Mouse (Mus musculus): Measurements from ENCODE around the gene Kifc3. TPM values are rescaled to one million over a fixed set of nuclear protein-coding genes. Genes with fewer than 3 reads are reported as not detected.

Kifc3 gene
- total and polyA plus RNA-seq, 2 experiments from 2014 or later: 20.6 to 59.0 TPM

DNA sequence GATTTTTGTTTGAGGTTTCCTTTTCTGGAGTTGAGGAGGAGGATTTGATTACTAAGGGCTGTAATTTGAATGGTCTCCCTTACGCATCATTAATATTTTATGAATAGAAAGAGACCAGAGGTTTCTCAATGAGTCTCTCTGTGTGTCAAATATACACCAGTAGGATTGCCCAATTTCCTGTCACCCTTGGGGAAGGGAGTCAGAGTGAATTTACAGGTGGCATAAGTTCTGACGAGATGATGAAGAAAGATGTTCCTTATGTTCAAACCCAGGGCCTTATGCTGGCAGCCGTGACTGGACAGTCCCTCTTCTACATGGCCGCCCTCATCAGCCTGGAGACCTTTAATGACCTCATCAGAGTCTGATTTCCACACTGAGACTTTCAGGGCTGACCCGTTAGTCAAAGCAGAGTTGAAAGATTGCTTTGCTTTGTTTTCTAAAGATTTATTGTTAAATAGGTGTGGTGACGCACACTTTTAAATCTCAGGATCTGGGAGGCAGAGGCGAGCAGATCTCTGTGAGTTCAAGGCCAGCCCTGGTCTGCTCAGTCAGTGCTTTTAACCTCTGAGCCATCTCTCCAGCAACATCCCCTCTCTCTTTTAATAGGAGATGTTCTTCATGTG is 16.6 kb downstream of the Kifc3 start:
- Histone ChIP-seq H3K9me3 (replicated peaks; ENCODE audit: control insufficient read depth, low read length) (no peaks in the 10 kb centered on the region), H3K36me3 (replicated peaks; ENCODE audit: control insufficient read depth, insufficient read depth, low read length) (no peaks in the 10 kb centered on the region), H3K27me3 (ENCODE audit: control insufficient read depth, insufficient read depth, low read length) (no peaks in the 10 kb centered on the region), H3K9ac (replicated peaks; ENCODE audit: low read depth, low read length) (no peak overlapping the region), H3K4me3 (ENCODE audit: low read depth, low read length) (no peak overlapping the region), H3K4me2 (ENCODE audit: low read depth, low read length) (no peak overlapping the region), H3K4me1 (ENCODE audit: control insufficient read depth, insufficient read depth) (no peaks in the 10 kb centered on the region), H3K27ac (ENCODE audit: low read depth) (no peak overlapping the region)
- ATAC-seq (ENCODE audit: insufficient read depth, low read depth): no peak
- no peak for DNase-seq (ENCODE audit: low spot score)
- TF ChIP-seq EP300 (IDR thresholded peaks at IDR 0.05; ENCODE audit: low read depth) (no peak), CTCF (IDR thresholded peaks at IDR 0.05; ENCODE audit: low read depth) (no peak)
- 79% methylated on average over 7 of the region's 7 CpGs for WGBS

DNA sequence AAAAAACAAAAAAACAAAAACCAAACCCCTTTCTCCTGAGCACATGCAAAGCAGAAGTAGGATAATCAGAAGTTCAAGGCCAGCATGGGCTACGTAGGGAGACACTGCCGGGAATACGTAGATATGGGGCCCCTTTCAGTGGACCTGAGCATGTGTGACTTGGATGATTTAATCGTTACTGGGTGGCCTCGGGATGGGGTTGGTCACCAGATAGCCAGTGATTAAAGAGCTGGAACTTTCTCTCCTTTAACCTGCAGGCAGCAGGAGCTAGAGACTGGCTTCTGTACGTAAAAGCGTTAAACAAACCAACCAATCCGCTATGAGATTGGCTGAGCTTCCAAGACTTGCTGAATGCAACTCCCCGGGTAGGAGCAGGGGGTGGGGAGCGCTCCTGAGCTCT is 17.5 kb downstream of the Kifc3 start:
- Histone ChIP-seq H3K9ac (replicated peaks; ENCODE audit: low read depth, low read length) (no peak overlapping the region), H3K4me3 (ENCODE audit: low read depth, low read length) (no peak overlapping the region), H3K4me2 (ENCODE audit: low read depth, low read length) (no peak overlapping the region), H3K36me3 (replicated peaks; ENCODE audit: control insufficient read depth, insufficient read depth, low read length) (no peaks in the 10 kb centered on the region), H3K4me1 (ENCODE audit: control insufficient read depth, insufficient read depth) (no peaks in the 10 kb centered on the region), H3K9me3 (replicated peaks; ENCODE audit: control insufficient read depth, low read length) (no peaks in the 10 kb centered on the region), H3K27ac (ENCODE audit: low read depth) (no peak overlapping the region), H3K27me3 (ENCODE audit: control insufficient read depth, insufficient read depth, low read length) (no peaks in the 10 kb centered on the region)
- TF ChIP-seq EP300 (IDR thresholded peaks at IDR 0.05; ENCODE audit: low read depth) (no peak), CTCF (IDR thresholded peaks at IDR 0.05; ENCODE audit: low read depth) (no peak)
- no peak for DNase-seq (ENCODE audit: low spot score)
- WGBS: 57% methylated on average over 10 of the region's 10 CpGs
- no peak for ATAC-seq (ENCODE audit: insufficient read depth, low read depth)

DNA sequence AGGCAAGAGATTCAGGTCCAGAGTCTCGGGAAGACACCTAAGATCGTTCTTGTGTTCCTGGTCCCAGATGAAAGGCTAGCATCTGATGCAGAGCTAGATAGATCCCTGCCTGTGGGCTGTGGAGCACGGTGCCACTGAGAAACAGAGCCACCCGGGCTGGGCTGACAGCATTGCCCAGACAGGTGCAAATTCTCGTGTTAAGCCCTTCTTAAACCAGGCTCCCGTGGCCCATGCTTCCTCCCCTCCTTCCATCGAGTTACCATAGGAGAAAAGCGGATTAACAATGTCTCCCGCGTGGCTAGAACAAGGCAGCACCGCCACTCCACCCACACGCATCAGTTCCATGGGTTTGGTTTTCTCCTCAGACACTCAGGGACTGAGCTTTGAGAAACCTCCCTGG is 18.4 kb downstream of the Kifc3 start:
- H3K27me3 ChIP-seq (ENCODE audit: control insufficient read depth, insufficient read depth, low read length): no peaks in the 10 kb centered on the region
- no peak for DNase-seq (ENCODE audit: low spot score)
- H3K36me3 ChIP-seq (replicated peaks; ENCODE audit: control insufficient read depth, insufficient read depth, low read length): no peaks in the 10 kb centered on the region
- no peaks in the 10 kb centered on the region for H3K4me1 ChIP-seq (ENCODE audit: control insufficient read depth, insufficient read depth)
- H3K9me3 ChIP-seq (replicated peaks; ENCODE audit: control insufficient read depth, low read length): no peaks in the 10 kb centered on the region
- TF ChIP-seq EP300 (IDR thresholded peaks at IDR 0.05; ENCODE audit: low read depth) (no peak), CTCF (IDR thresholded peaks at IDR 0.05; ENCODE audit: low read depth) (no peak)
- H3K4me2 ChIP-seq (ENCODE audit: low read depth, low read length): no peak overlapping the region
- 76% methylated on average over 12 of the region's 12 CpGs for WGBS
- ATAC-seq (ENCODE audit: insufficient read depth, low read depth): no peak
- no peak overlapping the region for H3K9ac ChIP-seq (replicated peaks; ENCODE audit: low read depth, low read length)
- no peak overlapping the region for H3K4me3 ChIP-seq (ENCODE audit: low read depth, low read length)
- no peak overlapping the region for H3K27ac ChIP-seq (ENCODE audit: low read depth)

DNA sequence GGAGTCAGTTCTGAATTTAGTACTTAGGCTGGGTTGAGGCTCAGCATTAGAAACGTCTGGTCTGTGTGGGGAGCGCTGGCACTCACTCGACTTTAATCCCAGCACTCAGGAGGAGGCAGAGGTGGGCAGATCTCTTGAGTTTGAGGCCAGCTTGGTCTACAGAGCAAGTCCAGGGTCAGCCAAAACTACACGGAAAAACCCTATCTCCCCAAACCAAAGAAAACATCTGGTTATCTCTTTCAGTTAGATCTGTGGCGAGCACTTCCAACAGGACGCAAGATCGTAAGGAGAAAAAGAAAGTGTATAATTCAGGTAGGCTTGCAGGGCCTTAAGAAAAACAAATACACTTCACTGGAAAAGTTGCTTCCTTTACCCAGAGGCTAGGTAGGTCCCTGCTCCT is 20.8 kb downstream of the Kifc3 start:
- H3K4me2 ChIP-seq (ENCODE audit: low read depth, low read length): no peak overlapping the region
- no peak overlapping the region for H3K4me3 ChIP-seq (ENCODE audit: low read depth, low read length)
- no peak overlapping the region for H3K27ac ChIP-seq (ENCODE audit: low read depth)
- H3K27me3 ChIP-seq (ENCODE audit: control insufficient read depth, insufficient read depth, low read length): no peaks in the 10 kb centered on the region
- no peak overlapping the region for H3K9ac ChIP-seq (replicated peaks; ENCODE audit: low read depth, low read length)
- H3K36me3 ChIP-seq (replicated peaks; ENCODE audit: control insufficient read depth, insufficient read depth, low read length): no peaks in the 10 kb centered on the region
- no peak for ATAC-seq (ENCODE audit: insufficient read depth, low read depth)
- no peak for DNase-seq (ENCODE audit: low spot score)
- TF ChIP-seq CTCF (IDR thresholded peaks at IDR 0.05; ENCODE audit: low read depth) (no peak), EP300 (IDR thresholded peaks at IDR 0.05; ENCODE audit: low read depth) (no peak)
- H3K4me1 ChIP-seq (ENCODE audit: control insufficient read depth, insufficient read depth): no peaks in the 10 kb centered on the region
- WGBS: 51% methylated on average over 7 of the region's 7 CpGs
- no peaks in the 10 kb centered on the region for H3K9me3 ChIP-seq (replicated peaks; ENCODE audit: control insufficient read depth, low read length)

DNA sequence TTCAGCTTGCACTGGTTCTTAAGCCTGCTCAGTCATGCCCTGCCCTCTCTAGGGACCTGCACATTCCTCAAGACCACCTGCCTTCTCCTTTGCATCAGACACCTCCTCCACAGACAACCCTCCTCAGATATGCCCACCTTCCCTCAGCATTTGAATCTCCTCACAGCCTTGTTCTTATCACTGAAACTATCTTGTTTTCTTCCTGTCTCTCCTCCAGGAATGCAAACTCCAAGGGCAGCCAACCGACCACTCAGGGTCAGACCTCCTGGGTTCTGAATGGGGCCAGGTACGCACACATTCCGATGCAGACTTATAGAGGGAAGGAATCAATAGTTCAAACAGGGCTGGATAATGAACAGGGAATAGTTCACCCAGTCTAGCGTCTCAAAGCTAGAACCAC is 24.4 kb downstream of the Kifc3 start:
- H3K4me2 ChIP-seq (ENCODE audit: low read depth, low read length): no peak overlapping the region
- 57% methylated on average over 4 of the region's 4 CpGs for WGBS
- ATAC-seq (ENCODE audit: insufficient read depth, low read depth): no peak
- no peak overlapping the region for H3K4me3 ChIP-seq (ENCODE audit: low read depth, low read length)
- H3K27me3 ChIP-seq (ENCODE audit: control insufficient read depth, insufficient read depth, low read length): no peaks in the 10 kb centered on the region
- H3K9ac ChIP-seq (replicated peaks; ENCODE audit: low read depth, low read length): no peak overlapping the region
- H3K36me3 ChIP-seq (replicated peaks; ENCODE audit: control insufficient read depth, insufficient read depth, low read length): no peaks in the 10 kb centered on the region
- H3K27ac ChIP-seq (ENCODE audit: low read depth): no peak overlapping the region
- no peaks in the 10 kb centered on the region for H3K9me3 ChIP-seq (replicated peaks; ENCODE audit: control insufficient read depth, low read length)
- no peaks in the 10 kb centered on the region for H3K4me1 ChIP-seq (ENCODE audit: control insufficient read depth, insufficient read depth)
- no peak for TF ChIP-seq CTCF (IDR thresholded peaks at IDR 0.05; ENCODE audit: low read depth)
- TF ChIP-seq EP300 (IDR thresholded peaks at IDR 0.05; ENCODE audit: low read depth): no peak
- DNase-seq (ENCODE audit: low spot score): no peak

DNA sequence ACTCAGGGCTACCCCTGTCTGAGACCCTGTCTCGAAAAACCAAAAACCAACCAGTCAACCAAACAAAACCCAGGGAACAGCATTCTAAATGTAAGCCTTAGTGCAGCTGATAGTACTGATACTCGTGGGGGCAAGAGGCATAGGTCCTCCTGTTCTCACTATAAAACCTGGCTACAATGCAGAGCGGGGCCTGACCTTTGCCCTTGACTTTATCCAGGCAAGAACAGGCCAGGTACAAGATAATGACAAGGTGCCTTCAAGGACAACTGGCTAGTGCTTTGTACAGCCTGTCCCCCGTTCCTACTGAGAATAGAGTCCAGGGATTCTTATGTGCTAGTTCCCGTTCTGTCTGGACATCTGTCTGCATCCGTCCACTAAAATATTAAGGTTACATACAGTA is 25.6 kb downstream of the Kifc3 start:
- WGBS: 73% methylated on average over 6 of the region's 6 CpGs
- Histone ChIP-seq H3K4me1 (ENCODE audit: control insufficient read depth, insufficient read depth) (no peaks in the 10 kb centered on the region), H3K36me3 (replicated peaks; ENCODE audit: control insufficient read depth, insufficient read depth, low read length) (no peaks in the 10 kb centered on the region), H3K4me2 (ENCODE audit: low read depth, low read length) (no peak overlapping the region), H3K27ac (ENCODE audit: low read depth) (no peak overlapping the region), H3K4me3 (ENCODE audit: low read depth, low read length) (no peak overlapping the region), H3K9me3 (replicated peaks; ENCODE audit: control insufficient read depth, low read length) (no peaks in the 10 kb centered on the region), H3K9ac (replicated peaks; ENCODE audit: low read depth, low read length) (no peak overlapping the region), H3K27me3 (ENCODE audit: control insufficient read depth, insufficient read depth, low read length) (no peaks in the 10 kb centered on the region)
- TF ChIP-seq EP300 (IDR thresholded peaks at IDR 0.05; ENCODE audit: low read depth) (no peak), CTCF (IDR thresholded peaks at IDR 0.05; ENCODE audit: low read depth) (no peak)
- no peak for ATAC-seq (ENCODE audit: insufficient read depth, low read depth)
- no peak for DNase-seq (ENCODE audit: low spot score)

All from heart, postnatal 0 days (tissue).